Mouse (Mus musculus) liver, embryonic 14.5 days (tissue): ENCODE measurements around the gene Xpa.

Source experiments
- CTCF ChIP-seq: IDR thresholded peaks from 2 replicates; pipeline ENCODE4 v1.5.1; 2016; ENCODE audit warnings: antibody characterized with exemption, low read depth, control low read depth
- EP300 ChIP-seq: IDR thresholded peaks from 2 replicates; pipeline ENCODE4 v1.6.1; 2016; ENCODE audit warnings: antibody characterized with exemption, low read depth

GRCm38 (mm10) chr4:46186466-46186865 is 9.6 kb downstream of the Xpa start:
- TF ChIP-seq CTCF (no peak), EP300 (no peak)
